Mouse (Mus musculus): ENCODE results near the gene Nalcn. TPM values are rescaled to one million over a fixed set of nuclear protein-coding genes. Genes with fewer than 3 reads are reported as not detected.

Gene Nalcn
- polyA plus RNA-seq, 1 experiment from 2014 or later = 0.81 TPM

- H3K27ac ChIP-seq = no peak overlapping the region
- no peak overlapping the region for H3K4me3 ChIP-seq
- no peak overlapping the region for H3K4me2 ChIP-seq (replicated peaks)
- no peaks in the 10 kb centered on the region for H3K36me3 ChIP-seq
- no peaks in the 10 kb centered on the region for H3K9me3 ChIP-seq
- no peaks in the 10 kb centered on the region for H3K27me3 ChIP-seq
- no peak overlapping the region for H3K9ac ChIP-seq
- ATAC-seq (ENCODE audit: low FRiP score, low read depth) = no peak
- no peaks in the 10 kb centered on the region for H3K4me1 ChIP-seq
Observed at GRCm38 (mm10) chr14:123574936-123575335, 52.0 kb downstream of the Nalcn start.

GRCm38 (mm10) chr14:123566599-123566998 lies 60.3 kb downstream of the Nalcn start:
- WGBS = 68% methylated on average over 2 of the region's 2 CpGs
- H3K4me1 ChIP-seq = no peaks in the 10 kb centered on the region
- H3K9me3 ChIP-seq = no peaks in the 10 kb centered on the region
- no peaks in the 10 kb centered on the region for H3K27me3 ChIP-seq
- no peak overlapping the region for H3K4me2 ChIP-seq (replicated peaks)
- no peak overlapping the region for H3K27ac ChIP-seq
- no peak overlapping the region for H3K4me3 ChIP-seq
- ATAC-seq (ENCODE audit: low FRiP score, low read depth) = no peak
- H3K36me3 ChIP-seq = no peaks in the 10 kb centered on the region
- H3K9ac ChIP-seq = no peak overlapping the region

GRCm38 (mm10) chr14:123555533-123555932 lies 71.4 kb downstream of the Nalcn start:
- no peak for ATAC-seq (ENCODE audit: low FRiP score, low read depth)
- H3K4me2 ChIP-seq (replicated peaks) = no peak overlapping the region
- no peak overlapping the region for H3K27ac ChIP-seq
- H3K36me3 ChIP-seq = no peaks in the 10 kb centered on the region
- H3K9me3 ChIP-seq = no peaks in the 10 kb centered on the region
- no peaks in the 10 kb centered on the region for H3K4me1 ChIP-seq
- no peak overlapping the region for H3K9ac ChIP-seq
- H3K4me3 ChIP-seq = no peak overlapping the region
- no peaks in the 10 kb centered on the region for H3K27me3 ChIP-seq

DNA sequence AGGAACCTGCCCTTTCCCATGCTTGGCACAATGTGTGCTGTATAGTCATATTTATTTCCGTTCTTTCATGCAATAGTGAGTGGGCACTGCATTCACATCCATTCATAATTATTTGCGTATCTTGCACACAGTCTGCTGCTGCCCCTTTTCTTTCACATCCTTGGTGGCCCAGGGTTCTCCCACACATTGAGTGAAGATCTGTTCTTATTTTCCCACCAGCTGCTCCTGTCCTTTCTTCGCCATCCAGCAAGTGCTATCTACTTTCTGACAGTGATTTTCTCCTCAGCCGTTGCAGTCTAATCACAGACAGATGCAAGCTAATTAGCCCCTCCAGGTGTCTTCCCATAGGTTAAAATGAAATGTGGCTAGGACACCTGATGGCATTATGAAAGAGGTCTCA lies 72.0 kb downstream of the Nalcn start:
- Histone ChIP-seq H3K9ac (no peak overlapping the region), H3K4me1 (no peaks in the 10 kb centered on the region), H3K4me3 (no peak overlapping the region), H3K27me3 (no peaks in the 10 kb centered on the region), H3K36me3 (no peaks in the 10 kb centered on the region), H3K27ac (no peak overlapping the region), H3K9me3 (no peaks in the 10 kb centered on the region), H3K4me2 (replicated peaks) (no peak overlapping the region)
- WGBS = 57% methylated on average over 4 of the region's 4 CpGs
- ATAC-seq (ENCODE audit: low FRiP score, low read depth) = no peak

GRCm38 (mm10) chr14:123542362-123542761 lies 84.6 kb downstream of the Nalcn start:
- Histone ChIP-seq H3K27me3 (no peaks in the 10 kb centered on the region), H3K9ac (no peak overlapping the region), H3K4me2 (replicated peaks) (no peak overlapping the region), H3K36me3 (no peaks in the 10 kb centered on the region), H3K4me3 (no peak overlapping the region), H3K27ac (no peak overlapping the region), H3K9me3 (no peaks in the 10 kb centered on the region), H3K4me1 (no peaks in the 10 kb centered on the region)
- ATAC-seq (ENCODE audit: low FRiP score, low read depth) = no peak

- Histone ChIP-seq H3K27me3 (no peaks in the 10 kb centered on the region), H3K36me3 (no peaks in the 10 kb centered on the region), H3K4me3 (no peak overlapping the region), H3K4me2 (replicated peaks) (no peak overlapping the region), H3K9me3 (no peaks in the 10 kb centered on the region), H3K4me1 (no peaks in the 10 kb centered on the region), H3K9ac (no peak overlapping the region), H3K27ac (no peak overlapping the region)
- 41% methylated on average over 2 of the region's 2 CpGs for WGBS
- ATAC-seq (ENCODE audit: low FRiP score, low read depth) = peak; percentile 79
Observed at GRCm38 (mm10) chr14:123535636-123536035, 91.3 kb downstream of the Nalcn start.

GRCm38 (mm10) chr14:123533000-123533399 lies 93.9 kb downstream of the Nalcn start:
- no peaks in the 10 kb centered on the region for H3K36me3 ChIP-seq
- ATAC-seq (ENCODE audit: low FRiP score, low read depth) = no peak
- no peaks in the 10 kb centered on the region for H3K27me3 ChIP-seq
- H3K27ac ChIP-seq = no peak overlapping the region
- no peak overlapping the region for H3K4me2 ChIP-seq (replicated peaks)
- no peaks in the 10 kb centered on the region for H3K4me1 ChIP-seq
- H3K9ac ChIP-seq = no peak overlapping the region
- H3K4me3 ChIP-seq = no peak overlapping the region
- 69% methylated on average over 1 of the region's 1 CpGs for WGBS
- H3K9me3 ChIP-seq = no peaks in the 10 kb centered on the region

GRCm38 (mm10) chr14:123531271-123531670 lies 95.7 kb downstream of the Nalcn start:
- no peak for ATAC-seq (ENCODE audit: low FRiP score, low read depth)
- no peaks in the 10 kb centered on the region for H3K9me3 ChIP-seq
- H3K4me1 ChIP-seq = no peaks in the 10 kb centered on the region
- no peak overlapping the region for H3K9ac ChIP-seq
- 30% methylated on average over 1 of the region's 1 CpGs for WGBS
- H3K27me3 ChIP-seq = no peaks in the 10 kb centered on the region
- no peak overlapping the region for H3K27ac ChIP-seq
- H3K4me2 ChIP-seq (replicated peaks) = no peak overlapping the region
- no peaks in the 10 kb centered on the region for H3K36me3 ChIP-seq
- no peak overlapping the region for H3K4me3 ChIP-seq

DNA sequence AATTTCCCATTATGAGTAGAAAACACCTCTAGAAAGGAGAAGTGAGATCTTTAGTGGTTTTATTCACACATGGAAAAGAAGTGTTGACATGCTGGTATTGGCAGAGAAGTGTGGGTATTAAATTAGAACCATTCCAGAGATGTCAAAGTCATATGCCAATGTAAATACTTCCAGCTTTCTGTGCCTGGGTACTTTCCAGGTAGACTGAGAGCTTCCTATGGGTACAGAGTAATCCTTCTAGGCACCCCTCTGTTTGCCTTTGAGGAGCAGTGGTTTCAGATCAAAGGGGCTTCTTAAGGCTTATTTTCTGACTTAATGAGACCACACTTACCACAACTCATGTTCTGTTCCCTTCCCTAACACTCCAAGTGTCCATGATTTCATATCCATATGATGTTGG lies 97.8 kb downstream of the Nalcn start:
- no peak overlapping the region for H3K4me2 ChIP-seq (replicated peaks)
- peak; percentile 77 for ATAC-seq (ENCODE audit: low FRiP score, low read depth)
- no peaks in the 10 kb centered on the region for H3K4me1 ChIP-seq

DNA sequence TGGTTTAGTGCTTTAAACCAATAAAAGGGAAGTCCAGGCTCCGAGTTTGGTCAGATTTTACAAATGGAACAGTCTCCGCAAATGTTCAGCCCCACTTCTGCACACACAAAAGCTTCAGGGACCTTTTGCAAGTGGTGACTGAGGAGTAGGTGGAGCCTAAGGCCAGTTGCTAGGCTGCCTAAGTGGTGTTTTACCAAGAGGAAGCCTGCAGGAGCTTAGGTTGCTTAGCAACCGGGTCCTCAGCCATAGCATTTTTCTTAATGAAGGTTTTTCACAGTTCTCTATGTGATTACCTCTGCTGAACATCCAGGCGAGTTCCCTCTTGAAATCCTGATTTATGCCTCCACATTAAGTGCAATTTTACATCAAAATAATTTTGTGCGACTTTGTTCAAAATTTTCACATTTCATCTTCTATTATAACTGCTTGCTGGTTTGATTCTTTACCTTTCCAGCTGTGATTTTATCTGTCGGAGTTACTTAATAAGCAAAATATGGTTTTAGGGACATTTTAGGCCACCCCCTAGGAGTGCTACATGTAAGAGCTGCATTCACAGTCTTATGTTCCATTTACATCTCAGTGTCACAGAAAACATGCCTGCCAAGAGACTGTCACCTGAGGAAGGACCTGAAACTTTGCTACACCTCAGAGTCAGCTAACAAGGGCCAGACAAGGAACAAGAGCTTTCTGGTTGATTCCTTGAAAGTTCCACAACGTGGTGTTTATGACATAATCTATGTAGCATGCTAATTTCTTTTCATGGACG lies 113.4 kb downstream of the Nalcn start:
- Histone ChIP-seq H3K27me3 (no peaks in the 10 kb centered on the region), H3K9me3 (no peaks in the 10 kb centered on the region), H3K4me1 (0 out of 2 replicates have a peak, but pooled peaks cover 3% of the 10 kb centered on the region), H3K4me2 (replicated peaks) (no peak overlapping the region), H3K36me3 (no peaks in the 10 kb centered on the region), H3K4me3 (no peak overlapping the region), H3K27ac (no peak overlapping the region), H3K9ac (no peak overlapping the region)
- 40% methylated on average over 8 of the region's 8 CpGs for WGBS
- ATAC-seq (ENCODE audit: low FRiP score, low read depth) = peak; percentile 89

More for the DNA sequence above, 97.8 kb downstream of the Nalcn start:
- H3K9ac ChIP-seq = no peak overlapping the region
- no peak overlapping the region for H3K27ac ChIP-seq
- no peak overlapping the region for H3K4me3 ChIP-seq
- H3K36me3 ChIP-seq = no peaks in the 10 kb centered on the region
- H3K27me3 ChIP-seq = no peaks in the 10 kb centered on the region
- no peaks in the 10 kb centered on the region for H3K9me3 ChIP-seq

GRCm38 (mm10) chr14:123512923-123513322 lies 114.0 kb downstream of the Nalcn start:
- WGBS = 70% methylated on average over 2 of the region's 2 CpGs
- Histone ChIP-seq H3K4me2 (replicated peaks) (no peak overlapping the region), H3K9me3 (no peaks in the 10 kb centered on the region), H3K27me3 (no peaks in the 10 kb centered on the region), H3K36me3 (no peaks in the 10 kb centered on the region), H3K9ac (no peak overlapping the region), H3K27ac (no peak overlapping the region), H3K4me3 (no peak overlapping the region), H3K4me1 (0 out of 2 replicates have a peak, but pooled peaks cover 3% of the 10 kb centered on the region)
- ATAC-seq (ENCODE audit: low FRiP score, low read depth) = no peak

- H3K4me1 ChIP-seq = no peaks in the 10 kb centered on the region
- H3K4me2 ChIP-seq (replicated peaks) = no peak overlapping the region
- no peak overlapping the region for H3K9ac ChIP-seq
- no peaks in the 10 kb centered on the region for H3K27me3 ChIP-seq
- no peak for ATAC-seq (ENCODE audit: low FRiP score, low read depth)
- no peaks in the 10 kb centered on the region for H3K9me3 ChIP-seq
- H3K36me3 ChIP-seq = no peaks in the 10 kb centered on the region
- no peak overlapping the region for H3K4me3 ChIP-seq
- no peak overlapping the region for H3K27ac ChIP-seq
Observed at GRCm38 (mm10) chr14:123495544-123495943, 131.4 kb downstream of the Nalcn start.

GRCm38 (mm10) chr14:123488575-123489207 lies 138.3 kb downstream of the Nalcn start:
- WGBS = 72% methylated on average over 1 of the region's 1 CpGs
- no peaks in the 10 kb centered on the region for H3K9me3 ChIP-seq
- no peak overlapping the region for H3K27ac ChIP-seq
- no peaks in the 10 kb centered on the region for H3K27me3 ChIP-seq
- no peak overlapping the region for H3K4me3 ChIP-seq
- ATAC-seq (ENCODE audit: low FRiP score, low read depth) = no peak
- no peak overlapping the region for H3K4me2 ChIP-seq (replicated peaks)
- H3K4me1 ChIP-seq = no peaks in the 10 kb centered on the region
- H3K36me3 ChIP-seq = no peaks in the 10 kb centered on the region
- H3K9ac ChIP-seq = no peak overlapping the region
